In the genomic region with DNA sequence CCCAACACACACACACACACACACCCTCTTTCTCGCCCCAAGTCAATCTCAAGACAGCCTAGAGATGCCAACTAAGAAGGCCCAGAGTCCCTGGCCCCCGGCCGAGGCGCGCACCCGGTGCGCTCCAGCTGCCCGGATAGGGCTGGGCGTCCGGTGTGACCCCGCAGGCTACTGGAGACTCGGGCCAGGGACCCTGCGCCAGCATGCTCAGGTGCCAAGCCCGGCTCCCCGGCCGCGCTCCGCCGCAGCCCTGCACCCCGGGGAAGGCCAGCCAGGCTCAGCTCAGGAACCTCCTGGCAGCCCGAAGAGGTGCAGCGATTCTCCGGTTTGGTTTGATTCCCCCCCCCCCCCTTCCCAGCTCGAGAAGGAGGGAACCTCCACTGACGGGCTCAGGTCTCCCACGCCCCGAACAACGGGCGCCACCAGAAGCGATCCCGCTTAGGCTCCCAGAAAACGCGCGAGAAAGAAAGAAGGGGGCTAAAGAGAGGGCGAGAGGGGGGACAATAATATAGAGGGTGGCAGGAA, we compare ENCODE assay signal across 8 mouse cellular contexts. TPM values are rescaled to one million over a fixed set of nuclear protein-coding genes. Genes with fewer than 3 reads are reported as not detected.
DNase-seq lines count a peak whose midpoint lies in the region; ATAC-seq lines count a peak whose summit lies in the region.

No protein-coding gene starts in this region.

- peak overlapping the region; percentile 72 for H3K9ac ChIP-seq in forebrain, embryonic 14.5 days (ENCODE audit: low read length)
- peak overlapping the region; percentile 76 for H3K9ac ChIP-seq in hindbrain, embryonic 15.5 days
- H3K9ac ChIP-seq in midbrain, embryonic 13.5 days (replicated peaks): peak overlapping the region; percentile 84

- H3K27ac ChIP-seq in forebrain, embryonic 14.5 days (ENCODE audit: low read depth, low read length): peak overlapping the region; percentile 80; the same call in 1 of the 2 replicates
- H3K27ac ChIP-seq in hindbrain, embryonic 15.5 days (replicated peaks): peak overlapping the region; percentile 87
- H3K27ac ChIP-seq in midbrain, embryonic 13.5 days: peak overlapping the region; percentile 81

- peaks cover 24% of the 10 kb centered on the region for H3K27me3 ChIP-seq in forebrain, embryonic 14.5 days (replicated peaks; ENCODE audit: control insufficient read depth, insufficient read depth, low read length)
- H3K27me3 ChIP-seq in hindbrain, embryonic 15.5 days: no peaks in the 10 kb centered on the region
- H3K27me3 ChIP-seq in midbrain, embryonic 13.5 days: peaks cover 18% of the 10 kb centered on the region

- H3K36me3 ChIP-seq in forebrain, embryonic 14.5 days (ENCODE audit: control insufficient read depth, insufficient read depth, low read length): no peaks in the 10 kb centered on the region
- no peaks in the 10 kb centered on the region for H3K36me3 ChIP-seq in hindbrain, embryonic 15.5 days
- H3K36me3 ChIP-seq in midbrain, embryonic 13.5 days: no peaks in the 10 kb centered on the region

- H3K4me2 ChIP-seq in forebrain, embryonic 14.5 days (ENCODE audit: low read length): peak overlapping the region; percentile 96
- peak overlapping the region; percentile 96 for H3K4me2 ChIP-seq in hindbrain, embryonic 15.5 days
- H3K4me2 ChIP-seq in midbrain, embryonic 13.5 days (replicated peaks): peak overlapping the region; percentile 92

- no peaks in the 10 kb centered on the region for H3K9me3 ChIP-seq in forebrain, embryonic 14.5 days (replicated peaks; ENCODE audit: control insufficient read depth, low read length)
- no peaks in the 10 kb centered on the region for H3K9me3 ChIP-seq in hindbrain, embryonic 15.5 days
- no peaks in the 10 kb centered on the region for H3K9me3 ChIP-seq in midbrain, embryonic 13.5 days

- peak; percentile 46 for ATAC-seq in forebrain, embryonic 14.5 days
- peak; percentile 57 for ATAC-seq in hindbrain, embryonic 15.5 days (ENCODE audit: low FRiP score, low read depth)
- ATAC-seq in midbrain, embryonic 13.5 days: peak; percentile 41

- H3K4me1 ChIP-seq in forebrain, embryonic 14.5 days (ENCODE audit: control insufficient read depth, insufficient read depth, low read length): 0 out of 2 replicates have a peak, but pooled peaks cover 7% of the 10 kb centered on the region
- H3K4me1 ChIP-seq in hindbrain, embryonic 15.5 days (replicated peaks): peaks cover 28% of the 10 kb centered on the region
- peaks cover 31% of the 10 kb centered on the region for H3K4me1 ChIP-seq in midbrain, embryonic 13.5 days (replicated peaks)

- intact Hi-C loops in left cerebral cortex, postnatal 36 days (cut with DNase I): no loop called here

- DNase-seq in Muller cell, postnatal 12 days (ENCODE audit: inconsistent ontology term): peak; percentile 51
- DNase-seq in cerebellum, adult 11 months: peak; percentile 48
- peak; percentile 27 for DNase-seq in forebrain, embryonic 14.5 days (ENCODE audit: low spot score)
- peak; percentile 17 to 40 for DNase-seq in left cerebral cortex, postnatal 36 days (ENCODE audit: low spot score in 2 of 2)
- peak; percentile 9 for DNase-seq in urinary bladder, postnatal 25 days (ENCODE audit: low spot score)
- DNase-seq in spleen, postnatal 10 days (ENCODE audit: low spot score in 2 of 2): no peak

- H3K4me3 ChIP-seq in forebrain, embryonic 14.5 days (ENCODE audit: low read depth, low read length): peak overlapping the region; percentile 65
- peak overlapping the region; percentile 85 for H3K4me3 ChIP-seq in hindbrain, embryonic 15.5 days
- H3K4me3 ChIP-seq in midbrain, embryonic 13.5 days (replicated peaks): peak overlapping the region; percentile 70

- WGBS in forebrain, embryonic 14.5 days: 0% methylated on average over 30 of the region's 35 CpGs
- under 1% methylated on average over 35 of the region's 35 CpGs for WGBS in hindbrain, embryonic 15.5 days
- WGBS in midbrain, embryonic 13.5 days: 1% methylated on average over 33 of the region's 35 CpGs

RNA-seq across cellular contexts. Expression of a gene that starts 0.9 kb away (rescaled TPM):
- 8.4 and 14.4 TPM in 2 replicates for polyA plus RNA-seq in forebrain, embryonic 14.5 days (2014; fragmentation: Nextera tagmentation; extraction: Ambion mirVana)
- 15.1 and 15.6 TPM in 2 replicates for polyA plus RNA-seq in hindbrain, embryonic 15.5 days (2015; fragmentation: Nextera tagmentation; extraction: Ambion mirVana)
- total RNA-seq in left cerebral cortex, postnatal 36 days (2021): 10 to 100 TPM; 54.6 to 64.0 TPM
- polyA plus RNA-seq in midbrain, embryonic 13.5 days (2015; fragmentation: Nextera tagmentation; extraction: Ambion mirVana): 13.5 and 17.4 TPM in 2 replicates

Comparison
In these comparisons a context has a peak if more than half of its experiments do, and no peak if none do; other contexts are left out.
1. DNase-seq: peak in Muller cell, postnatal 12 days (single experiment), cerebellum, adult 11 months (single experiment), forebrain, embryonic 14.5 days (single experiment), left cerebral cortex, postnatal 36 days (2 of 2) and urinary bladder, postnatal 25 days (single experiment); none in spleen, postnatal 10 days (0 of 2).
2. Peak in every context shown above with its lines, with median percentiles within 50 percentile points of each other: ATAC-seq, H3K27ac ChIP-seq, H3K4me2 ChIP-seq, H3K4me3 ChIP-seq and H3K9ac ChIP-seq.